Mouse (Mus musculus) olfactory bulb, adult 2 months (tissue): Measurements from ENCODE around the gene Zfp865. TPM values are rescaled to one million over a fixed set of nuclear protein-coding genes. Genes with fewer than 3 reads are reported as not detected.

ENCODE experiments used
- H3K27ac ChIP-seq: fragments of 200-500 bp; 2 replicates; pipeline ENCODE4 v1.5.1; 2012; ENCODE audit warnings: low read depth, low read length; ENCODE audit not compliant: insufficient read depth
- H3K4me1 ChIP-seq: fragments of 200-500 bp; 2 replicates; pipeline ENCODE4 v1.6.1; 2012; ENCODE audit warnings: low read length; ENCODE audit not compliant: control insufficient read depth, insufficient read depth
- H3K4me3 ChIP-seq: fragments of 200-500 bp; 2 replicates; pipeline ENCODE4 v1.5.1; 2012; ENCODE audit warnings: mild to moderate bottlenecking, low read depth, low read length, moderate library complexity; ENCODE audit not compliant: insufficient read depth
- CTCF ChIP-seq: fragments of 200-500 bp; IDR thresholded peaks from 2 replicates; pipeline ENCODE4 v1.5.1; 2012; ENCODE audit warnings: low read depth, mild to moderate bottlenecking, low read length, moderate library complexity; ENCODE audit not compliant: insufficient read depth
- POLR2A ChIP-seq: fragments of 200-500 bp; IDR thresholded peaks from 2 replicates; pipeline ENCODE4 v1.6.1; 2012; ENCODE audit warnings: mild to moderate bottlenecking, low read depth, low read length, moderate library complexity; ENCODE audit not compliant: insufficient read depth
- WGBS: fragments of 180-500 bp; shearing (Covaris S2); methylation state at CpG from one replicate; pipeline ENCODE4 v1.1.7; 2018; 5-methylcytosine and 5-hydroxymethylcytosine counted together
- polyA plus RNA-seq: library from polyadenylated mRNA; stranded (reverse); fragments of >200 nt; gene quantifications from 2 replicates; pipeline ENCODE4 v1.2.4, GENCODE M21; 2012; ENCODE audit warnings: low replicate concordance; ENCODE audit not compliant: missing spikeins, insufficient read depth, insufficient read length

Zfp865 gene
- polyA plus RNA-seq, 1 experiment, result not detected

DNA sequence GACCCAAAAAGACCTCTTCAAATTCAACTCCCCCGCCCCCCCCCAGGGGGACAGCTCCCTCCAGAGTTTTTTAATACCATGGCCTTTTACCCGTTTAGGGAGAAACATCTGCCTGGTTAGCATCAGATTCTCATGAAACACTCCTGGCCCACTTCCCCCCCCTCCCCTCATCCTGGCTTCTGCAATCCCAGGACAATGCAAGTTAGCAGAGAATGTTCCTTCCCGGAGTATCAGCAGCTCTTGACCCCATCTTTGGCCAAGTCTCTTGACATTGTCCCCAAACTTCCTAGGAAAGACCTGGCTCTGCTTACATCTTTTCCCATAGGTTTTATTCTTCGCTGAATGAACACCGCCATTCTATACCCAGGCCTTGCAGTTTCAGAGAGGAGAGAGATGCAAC is 1.0 kb downstream of the Zfp865 start:
- Histone ChIP-seq H3K4me1 (no peaks in the 10 kb centered on the region; the same call in 1 of the 2 replicates), H3K4me3 (peak overlapping the region; percentile 82), H3K27ac (no peak overlapping the region)
- 41% methylated on average over 5 of the region's 5 CpGs for WGBS
- TF ChIP-seq POLR2A (no peak), CTCF (no peak)

DNA sequence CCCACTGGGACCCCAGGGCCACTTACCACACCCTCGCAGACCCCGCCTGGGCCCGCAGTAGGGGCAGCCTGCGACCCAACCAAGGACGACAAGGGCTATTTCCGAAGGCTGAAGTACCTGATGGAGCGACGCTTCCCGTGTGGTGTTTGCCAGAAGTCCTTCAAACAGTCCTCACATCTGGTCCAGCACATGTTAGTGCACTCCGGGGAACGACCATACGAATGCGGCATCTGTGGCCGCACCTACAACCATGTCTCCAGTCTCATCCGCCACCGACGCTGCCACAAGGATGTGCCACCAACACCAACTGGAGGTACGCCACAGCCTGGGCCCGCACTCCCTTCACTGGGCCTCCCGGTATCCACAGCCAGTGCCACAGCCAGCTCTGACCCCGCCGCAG is 9.4 kb downstream of the Zfp865 start:
- TF ChIP-seq CTCF (no peak), POLR2A (no peak)
- WGBS, result 97% methylated on average over 22 of the region's 22 CpGs
- no peaks in the 10 kb centered on the region for H3K4me1 ChIP-seq
- H3K4me3 ChIP-seq, result no peak overlapping the region
- H3K27ac ChIP-seq, result no peak overlapping the region

DNA sequence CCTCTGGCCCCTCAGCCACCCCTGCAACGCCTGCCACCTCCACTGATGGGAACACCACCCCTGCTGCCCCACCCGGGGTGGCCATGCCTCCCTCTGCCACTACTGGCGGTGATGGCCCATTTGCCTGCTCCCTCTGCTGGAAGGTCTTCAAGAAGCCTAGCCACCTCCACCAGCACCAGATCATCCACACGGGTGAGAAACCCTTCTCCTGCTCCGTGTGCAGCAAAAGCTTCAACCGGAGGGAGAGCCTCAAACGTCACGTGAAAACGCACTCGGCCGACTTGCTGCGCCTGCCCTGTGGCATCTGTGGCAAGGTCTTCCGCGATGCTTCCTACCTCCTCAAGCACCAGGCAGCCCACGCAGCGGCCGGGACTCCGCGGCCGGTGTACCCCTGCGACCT is 9.8 kb downstream of the Zfp865 start:
- Histone ChIP-seq H3K4me3 (no peak overlapping the region), H3K27ac (no peak overlapping the region), H3K4me1 (no peaks in the 10 kb centered on the region)
- TF ChIP-seq POLR2A (no peak), CTCF (no peak)
- WGBS, result 95% methylated on average over 21 of the region's 21 CpGs

- Histone ChIP-seq H3K4me1 (no peaks in the 10 kb centered on the region), H3K27ac (no peak overlapping the region), H3K4me3 (no peak overlapping the region)
- TF ChIP-seq POLR2A (no peak), CTCF (no peak)
- 89% methylated on average over 63 of the region's 63 CpGs for WGBS
Observed at GRCm38 (mm10) chr7:5030554-5031275, 10.5 kb downstream of the Zfp865 start.

GRCm38 (mm10) chr7:5031496-5031895 is 11.3 kb downstream of the Zfp865 start:
- no peak overlapping the region for H3K27ac ChIP-seq
- H3K4me3 ChIP-seq, result no peak overlapping the region
- 89% methylated on average over 46 of the region's 46 CpGs for WGBS
- TF ChIP-seq POLR2A (no peak), CTCF (no peak)
- H3K4me1 ChIP-seq, result no peaks in the 10 kb centered on the region

DNA sequence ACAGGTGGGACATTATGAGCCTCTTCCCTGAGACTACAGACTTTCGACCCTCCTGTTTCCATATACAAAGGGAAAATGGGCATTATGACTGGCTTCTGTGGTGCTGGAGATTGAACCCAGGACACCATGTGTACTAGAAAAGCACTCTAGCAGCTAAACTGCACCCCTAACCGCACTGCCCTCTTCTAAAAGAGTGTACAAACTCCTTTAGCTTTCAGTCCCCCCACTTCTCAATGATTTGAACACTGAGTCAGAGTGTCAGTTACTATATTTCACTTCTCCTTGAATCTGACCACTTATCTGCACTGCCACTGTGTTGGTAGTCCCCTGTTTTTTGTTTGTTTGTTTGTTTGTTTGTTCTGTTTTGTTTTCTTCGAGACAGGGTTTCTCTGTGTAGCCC is 13.6 kb downstream of the Zfp865 start, which contains the start of gene 4632433K11Rik:
Gene 4632433K11Rik, plus strand, starts transcription at position 301 of the 400 bp plus-strand sequence.
- Histone ChIP-seq H3K4me3 (no peak within 1 kb of the TSS), H3K4me1 (no peaks in the 10 kb centered on the region; the same call in 1 of the 2 replicates), H3K27ac (no peak within 1 kb of the TSS)
- no peak for TF ChIP-seq POLR2A
- TF ChIP-seq CTCF, result no peak
- WGBS, result 93% methylated on average over 3 of the region's 3 CpGs

GRCm38 (mm10) chr7:5035628-5036027 is 15.5 kb downstream of the Zfp865 start:
- H3K4me3 ChIP-seq, result no peak overlapping the region
- no peak overlapping the region for H3K27ac ChIP-seq
- H3K4me1 ChIP-seq, result no peaks in the 10 kb centered on the region; the same call in 1 of the 2 replicates
- 96% methylated on average over 17 of the region's 17 CpGs for WGBS
- TF ChIP-seq CTCF, result no peak
- no peak for TF ChIP-seq POLR2A

DNA sequence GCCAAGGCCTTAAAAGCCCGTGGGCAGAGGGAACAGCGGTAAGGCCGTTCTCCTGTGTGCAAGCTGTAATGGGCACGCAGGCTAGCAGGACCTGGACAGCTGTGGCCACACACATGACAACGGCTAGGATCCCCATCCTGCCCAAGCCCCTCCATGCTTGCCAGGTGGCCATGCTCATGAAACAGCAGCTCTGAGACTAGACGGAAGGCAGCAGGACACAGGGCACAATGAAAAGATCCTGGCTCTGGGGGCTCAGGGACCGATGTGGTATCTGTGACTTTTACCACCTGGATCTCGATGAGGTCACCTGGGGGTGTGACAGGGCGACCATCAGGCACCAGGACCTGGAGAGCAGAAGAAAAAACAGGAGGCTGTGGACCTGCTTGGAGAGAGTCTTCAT is 16.0 kb downstream of the Zfp865 start:
- Histone ChIP-seq H3K4me1 (no peaks in the 10 kb centered on the region; the same call in 1 of the 2 replicates), H3K27ac (no peak overlapping the region), H3K4me3 (no peak overlapping the region)
- TF ChIP-seq POLR2A (no peak), CTCF (no peak)
- 95% methylated on average over 9 of the region's 9 CpGs for WGBS

- no peaks in the 10 kb centered on the region; the same call in 1 of the 2 replicates for H3K4me1 ChIP-seq
- WGBS, result 95% methylated on average over 7 of the region's 7 CpGs
- no peak overlapping the region for H3K4me3 ChIP-seq
- H3K27ac ChIP-seq, result no peak overlapping the region
- TF ChIP-seq CTCF (no peak), POLR2A (no peak)
Observed at GRCm38 (mm10) chr7:5037026-5037425, 16.9 kb downstream of the Zfp865 start.
